Mouse (Mus musculus) lung, embryonic 16.5 days (tissue): ENCODE measurements around the gene Il12rb1. TPM values are rescaled to one million over a fixed set of nuclear protein-coding genes. Genes with fewer than 3 reads are reported as not detected.

Source experiments
- ATAC-seq: fragments of 200-750 bp; cut with Nextera tagmentation; 2 replicates; pipeline ENCODE4 v1.8.0; 2017; ENCODE audit warnings: low read depth, mild to moderate bottlenecking, moderate library complexity
- H3K27ac ChIP-seq: fragments of 300-500 bp; sonication (generic); 2 replicates; pipeline ENCODE4 v1.5.1; 2014; ENCODE audit warnings: mild to moderate bottlenecking, control low read depth, low read length
- H3K27me3 ChIP-seq: fragments of 300-500 bp; sonication (generic); 2 replicates; pipeline ENCODE4 v1.6.1; 2014; ENCODE audit warnings: low read depth, low read length, mixed read lengths; ENCODE audit not compliant: control insufficient read depth, insufficient read depth
- H3K36me3 ChIP-seq: fragments of 300-500 bp; sonication (generic); 2 replicates; pipeline ENCODE4 v1.6.1; 2014; ENCODE audit warnings: low read length; ENCODE audit not compliant: control insufficient read depth, insufficient read depth
- H3K4me1 ChIP-seq: fragments of 300-500 bp; sonication (generic); replicated peaks from 2 replicates; pipeline ENCODE4 v1.6.1; 2014; ENCODE audit warnings: low read length, mixed read lengths; ENCODE audit not compliant: control insufficient read depth, insufficient read depth
- H3K4me2 ChIP-seq: fragments of 300-500 bp; sonication (generic); 2 replicates; pipeline ENCODE4 v1.6.1; 2014; ENCODE audit warnings: low read depth, low read length, control low read depth
- H3K4me3 ChIP-seq: fragments of 300-500 bp; sonication (generic); 2 replicates; pipeline ENCODE4 v1.5.1; 2014; ENCODE audit warnings: mild to moderate bottlenecking, low read length, control low read depth
- H3K9ac ChIP-seq: fragments of 300-500 bp; sonication (generic); 2 replicates; pipeline ENCODE4 v1.6.1; 2014; ENCODE audit warnings: low read length, control low read depth
- H3K9me3 ChIP-seq: fragments of 300-500 bp; sonication (generic); 2 replicates; pipeline ENCODE4 v1.6.1; 2016; ENCODE audit warnings: low read length; ENCODE audit not compliant: control insufficient read depth
- WGBS: fragments of 180-500 bp; shearing (Covaris S2); extraction: QIAGEN DNeasy Blood & Tissue Kit; methylation state at CpG from one replicate; pipeline ENCODE4 v1.1.7; 2014; 5-methylcytosine and 5-hydroxymethylcytosine counted together
- polyA plus RNA-seq: library from polyadenylated mRNA; unstranded; fragments of >200 nt; fragmentation: Nextera tagmentation; extraction: Ambion mirVana; gene quantifications from 2 replicates; pipeline ENCODE4 v1.2.1, GENCODE M21; 2015

Il12rb1 gene
- polyA plus RNA-seq, 1 experiment from 2014 or later = 0.24 TPM

- Histone ChIP-seq H3K4me1 (peaks cover 7% of the 10 kb centered on the region), H3K27me3 (no peaks in the 10 kb centered on the region), H3K9me3 (no peaks in the 10 kb centered on the region), H3K9ac (no peak overlapping the region), H3K27ac (0 out of 2 replicates have a peak overlapping the region, but pooled peaks have one; percentile 64), H3K4me3 (no peak overlapping the region), H3K4me2 (no peak overlapping the region), H3K36me3 (peaks cover 4% of the 10 kb centered on the region; the same call in 1 of the 2 replicates)
- WGBS = 41% methylated on average over 10 of the region's 10 CpGs
- no peak for ATAC-seq
Observed at GRCm38 (mm10) chr8:70840590-70840989, 32.3 kb downstream of the Il12rb1 start.

GRCm38 (mm10) chr8:70841147-70842072, 33.2 kb downstream of the Il12rb1 start:
- Histone ChIP-seq H3K4me1 (peaks cover 7% of the 10 kb centered on the region), H3K9me3 (no peaks in the 10 kb centered on the region), H3K27me3 (no peaks in the 10 kb centered on the region), H3K9ac (no peak overlapping the region), H3K27ac (no peak overlapping the region), H3K4me3 (no peak overlapping the region), H3K4me2 (no peak overlapping the region), H3K36me3 (no peaks in the 10 kb centered on the region)
- 25% methylated on average over 22 of the region's 22 CpGs for WGBS
- ATAC-seq = no peak

GRCm38 (mm10) chr8:70842484-70842883, 34.2 kb downstream of the Il12rb1 start:
- no peak for ATAC-seq
- H3K36me3 ChIP-seq = no peaks in the 10 kb centered on the region

GRCm38 (mm10) chr8:70843214-70843773, 35.0 kb downstream of the Il12rb1 start:
- Histone ChIP-seq H3K9ac (no peak overlapping the region), H3K4me2 (no peak overlapping the region), H3K36me3 (no peaks in the 10 kb centered on the region), H3K4me1 (peaks cover 7% of the 10 kb centered on the region), H3K9me3 (no peaks in the 10 kb centered on the region), H3K4me3 (no peak overlapping the region), H3K27me3 (no peaks in the 10 kb centered on the region), H3K27ac (no peak overlapping the region)
- ATAC-seq = no peak
- 78% methylated on average over 5 of the region's 5 CpGs for WGBS

More at GRCm38 (mm10) chr8:70842484-70842883, 34.2 kb downstream of the Il12rb1 start:
- Histone ChIP-seq H3K4me2 (no peak overlapping the region), H3K4me1 (peaks cover 7% of the 10 kb centered on the region), H3K9me3 (no peaks in the 10 kb centered on the region), H3K4me3 (no peak overlapping the region), H3K9ac (no peak overlapping the region), H3K27me3 (no peaks in the 10 kb centered on the region), H3K27ac (no peak overlapping the region)
- WGBS = 71% methylated on average over 25 of the region's 25 CpGs

GRCm38 (mm10) chr8:70843941-70844340, 35.7 kb downstream of the Il12rb1 start:
- Histone ChIP-seq H3K4me2 (no peak overlapping the region), H3K9ac (no peak overlapping the region), H3K9me3 (no peaks in the 10 kb centered on the region), H3K27ac (no peak overlapping the region), H3K4me1 (peaks cover 3% of the 10 kb centered on the region), H3K36me3 (no peaks in the 10 kb centered on the region), H3K4me3 (no peak overlapping the region), H3K27me3 (no peaks in the 10 kb centered on the region)
- no peak for ATAC-seq
- 87% methylated on average over 8 of the region's 8 CpGs for WGBS

- no peak overlapping the region for H3K4me2 ChIP-seq
- 1% methylated on average over 6 of the region's 6 CpGs for WGBS
- ATAC-seq = no peak
Observed at GRCm38 (mm10) chr8:70844523-70844922, 36.3 kb downstream of the Il12rb1 start.

GRCm38 (mm10) chr8:70845108-70845507, 36.9 kb downstream of the Il12rb1 start:
- H3K36me3 ChIP-seq = no peaks in the 10 kb centered on the region
- no peak overlapping the region for H3K27ac ChIP-seq
- peaks cover 3% of the 10 kb centered on the region for H3K4me1 ChIP-seq
- no peak overlapping the region for H3K9ac ChIP-seq
- WGBS = 39% methylated on average over 5 of the region's 5 CpGs
- no peak overlapping the region for H3K4me3 ChIP-seq
- H3K4me2 ChIP-seq = no peak overlapping the region
- ATAC-seq = no peak
- no peaks in the 10 kb centered on the region for H3K27me3 ChIP-seq
- H3K9me3 ChIP-seq = no peaks in the 10 kb centered on the region

More at GRCm38 (mm10) chr8:70844523-70844922, 36.3 kb downstream of the Il12rb1 start:
- Histone ChIP-seq H3K36me3 (no peaks in the 10 kb centered on the region), H3K27me3 (no peaks in the 10 kb centered on the region), H3K9me3 (no peaks in the 10 kb centered on the region), H3K4me1 (peaks cover 3% of the 10 kb centered on the region), H3K4me3 (no peak overlapping the region), H3K9ac (no peak overlapping the region), H3K27ac (no peak overlapping the region)

GRCm38 (mm10) chr8:70846371-70847154, 38.3 kb downstream of the Il12rb1 start:
- Histone ChIP-seq H3K27me3 (no peaks in the 10 kb centered on the region), H3K4me1 (no peaks in the 10 kb centered on the region), H3K9ac (no peak overlapping the region; the same call in 1 of the 2 replicates), H3K4me3 (no peak overlapping the region), H3K4me2 (no peak overlapping the region), H3K36me3 (no peaks in the 10 kb centered on the region), H3K27ac (no peak overlapping the region), H3K9me3 (no peaks in the 10 kb centered on the region)
- ATAC-seq = no peak
- 48% methylated on average over 15 of the region's 15 CpGs for WGBS
